Mouse (Mus musculus) kidney, embryonic 15.5 days (tissue): ENCODE data around the gene Stac3. TPM values are rescaled to one million over a fixed set of nuclear protein-coding genes. Genes with fewer than 3 reads are reported as not detected.

Experiments used
- ATAC-seq: fragments of 200-750 bp; cut with Nextera tagmentation; replicated peaks from 2 replicates; pipeline ENCODE4 v1.8.0; 2017; ENCODE audit warnings: moderate TSS enrichment; ENCODE audit not compliant: low FRiP score
- H3K27ac ChIP-seq: fragments of 300-500 bp; sonication (generic); 2 replicates; pipeline ENCODE4 v1.5.1; 2015; ENCODE audit warnings: mild to moderate bottlenecking, inconsistent platforms
- H3K27me3 ChIP-seq: fragments of 300-500 bp; sonication (generic); 2 replicates; pipeline ENCODE4 v1.6.1; 2015; ENCODE audit warnings: inconsistent platforms
- H3K36me3 ChIP-seq: fragments of 300-500 bp; sonication (generic); 2 replicates; pipeline ENCODE4 v1.6.1; 2015; ENCODE audit warnings: inconsistent platforms
- H3K4me1 ChIP-seq: fragments of 300-500 bp; sonication (generic); 2 replicates; pipeline ENCODE4 v1.6.1; 2015; ENCODE audit warnings: inconsistent platforms
- H3K4me2 ChIP-seq: fragments of 300-500 bp; sonication (generic); 2 replicates; pipeline ENCODE4 v1.6.1; 2015; ENCODE audit warnings: moderate library complexity, mild to moderate bottlenecking, inconsistent platforms
- H3K4me3 ChIP-seq: fragments of 300-500 bp; sonication (generic); replicated peaks from 2 replicates; pipeline ENCODE4 v1.5.1; 2015; ENCODE audit warnings: mild to moderate bottlenecking, inconsistent platforms
- H3K9ac ChIP-seq: fragments of 300-500 bp; sonication (generic); 2 replicates; pipeline ENCODE4 v1.6.1; 2015; ENCODE audit warnings: mild to moderate bottlenecking, inconsistent platforms
- H3K9me3 ChIP-seq: fragments of 300-500 bp; sonication (generic); replicated peaks from 2 replicates; pipeline ENCODE4 v1.6.1; 2016; ENCODE audit warnings: inconsistent platforms
- WGBS: fragments of 180-500 bp; shearing (Covaris S2); methylation state at CpG from one replicate; pipeline ENCODE4 v1.1.7; 2015; ENCODE audit warnings: mixed read lengths; 5-methylcytosine and 5-hydroxymethylcytosine counted together
- polyA plus RNA-seq: library from polyadenylated mRNA; unstranded; fragments of >200 nt; fragmentation: Nextera tagmentation; extraction: Ambion mirVana; gene quantifications from 2 replicates; pipeline ENCODE4 v1.2.1, GENCODE M21; 2015

Stac3 gene
- polyA plus RNA-seq: 2.4 and 4.2 TPM in 2 replicates

DNA sequence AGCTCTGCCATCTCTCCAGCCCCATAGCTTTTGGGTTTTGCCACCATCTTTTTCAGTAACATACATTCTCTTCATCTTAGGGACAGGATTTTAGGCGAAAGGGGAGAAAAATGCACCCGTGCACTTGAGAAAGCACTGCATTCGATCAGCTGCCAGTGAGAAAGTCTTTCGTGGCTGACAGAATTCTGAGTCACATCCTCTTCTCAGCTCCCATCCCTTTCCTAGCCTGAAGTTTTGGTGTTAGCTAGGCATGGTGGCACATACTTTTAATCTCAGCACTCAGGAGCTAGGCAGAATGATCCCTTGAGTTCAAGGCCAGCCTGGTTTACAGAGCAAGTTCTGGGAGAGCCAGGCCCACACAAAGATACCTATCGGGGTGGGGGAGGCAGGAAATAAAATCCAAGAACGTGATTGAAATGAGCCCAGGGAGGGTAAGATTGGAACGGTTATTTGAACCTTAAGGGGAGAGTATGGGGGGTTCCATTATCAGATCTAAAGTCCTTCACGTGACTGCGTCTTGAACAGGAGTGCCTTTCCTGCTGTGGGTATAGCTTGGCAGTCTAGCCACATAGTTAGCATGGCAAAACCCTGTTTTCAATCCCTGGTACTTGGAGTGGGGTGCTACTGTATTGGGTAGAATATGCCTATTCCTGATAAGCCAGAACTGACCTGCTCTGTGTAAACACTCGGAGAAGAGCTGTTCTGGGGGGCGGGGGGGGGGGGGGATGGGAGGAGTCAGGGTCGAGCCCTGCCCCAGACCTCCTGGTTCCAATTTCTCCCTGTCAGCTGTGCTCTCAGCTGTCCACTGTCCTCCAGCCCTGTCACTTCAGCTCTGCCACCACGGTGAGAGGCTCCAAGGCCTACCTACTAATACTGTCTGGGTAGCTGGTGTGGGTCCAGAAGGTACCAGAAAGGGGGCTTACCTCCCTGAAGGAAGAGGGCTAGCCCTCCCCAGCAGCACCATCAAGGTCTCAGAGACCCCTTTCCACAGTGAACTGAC lies at the start of gene Stac3:
Gene Stac3, plus strand, starts transcription at position 793 of the 1,000 bp plus-strand sequence.
- H3K36me3 ChIP-seq: peaks cover 48% of the 10 kb centered on the region
- 61% methylated on average over 12 of the region's 13 CpGs for WGBS
- ATAC-seq: no peak
- H3K9ac ChIP-seq: no peak within 1 kb of the TSS
- no peak within 1 kb of the TSS for H3K4me3 ChIP-seq
- no peaks in the 10 kb centered on the region for H3K27me3 ChIP-seq
- H3K4me2 ChIP-seq: no peak within 1 kb of the TSS
- H3K27ac ChIP-seq: no peak within 1 kb of the TSS
- H3K9me3 ChIP-seq: no peaks in the 10 kb centered on the region
- H3K4me1 ChIP-seq: no peaks in the 10 kb centered on the region

DNA sequence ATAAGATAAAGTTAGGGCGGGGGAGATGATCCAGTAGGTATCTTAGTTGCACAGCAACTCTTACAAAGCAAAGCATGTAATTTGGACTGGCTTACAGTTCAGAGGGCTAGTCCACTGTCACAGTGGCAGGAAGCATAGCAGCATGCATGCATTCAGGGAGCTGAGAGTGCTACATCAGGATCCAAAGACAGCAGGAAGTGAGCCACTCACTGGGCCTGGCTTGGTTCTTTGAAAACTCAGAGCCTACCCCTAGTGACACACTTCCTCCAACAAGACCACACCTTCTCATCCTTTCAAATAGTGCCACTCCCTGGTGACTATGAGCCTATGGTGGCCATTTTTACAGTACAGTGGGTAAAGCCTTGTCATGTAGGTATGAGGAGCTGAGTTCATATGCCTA lies 47.8 kb upstream of the Stac3 start:
- H3K9me3 ChIP-seq: no peaks in the 10 kb centered on the region
- peaks cover 75% of the 10 kb centered on the region for H3K36me3 ChIP-seq

DNA sequence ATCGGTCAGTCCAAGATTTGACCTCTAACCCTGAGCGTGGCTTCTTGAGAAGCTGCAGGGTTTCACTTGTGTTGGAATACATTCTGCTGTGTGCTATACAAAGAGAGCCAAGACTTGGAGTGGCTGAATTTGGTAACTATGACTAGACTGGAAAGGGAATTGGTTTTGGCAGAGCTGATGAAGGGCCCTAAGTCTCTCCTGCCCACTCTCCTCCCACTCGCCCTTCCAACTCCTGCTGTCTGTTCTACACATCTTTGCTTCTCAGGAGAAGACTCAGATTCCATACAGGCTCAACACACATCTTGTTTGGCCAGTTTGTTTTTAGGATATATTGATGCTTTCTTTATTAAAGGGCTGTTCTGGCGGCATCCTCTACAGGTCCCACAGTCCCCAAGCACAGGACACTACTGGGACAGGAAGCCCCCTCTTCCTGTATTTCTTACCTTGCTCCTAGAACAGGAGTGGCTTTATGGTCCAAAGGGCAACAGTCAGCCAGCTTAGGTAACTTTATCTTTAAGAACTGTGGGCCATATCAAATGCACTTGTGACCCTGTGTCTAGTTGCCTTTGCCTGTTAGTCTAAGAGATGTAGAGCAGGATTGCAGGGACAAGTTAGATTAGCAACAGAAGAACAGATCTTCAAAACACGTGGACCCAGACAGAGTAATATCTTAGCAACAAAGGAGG lies 38.9 kb upstream of the Stac3 start:
- no peaks in the 10 kb centered on the region for H3K9me3 ChIP-seq
- H3K27ac ChIP-seq: no peak overlapping the region
- H3K36me3 ChIP-seq: peaks cover 93% of the 10 kb centered on the region
- no peak overlapping the region for H3K9ac ChIP-seq
- no peak overlapping the region for H3K4me2 ChIP-seq
- ATAC-seq: no peak
- no peaks in the 10 kb centered on the region for H3K4me1 ChIP-seq
- no peaks in the 10 kb centered on the region for H3K27me3 ChIP-seq
- 84% methylated on average over 5 of the region's 5 CpGs for WGBS
- no peak overlapping the region for H3K4me3 ChIP-seq

More for the DNA sequence above, 47.8 kb upstream of the Stac3 start:
- Histone ChIP-seq H3K9ac (no peak overlapping the region), H3K4me2 (no peak overlapping the region), H3K4me3 (no peak overlapping the region), H3K27ac (no peak overlapping the region), H3K4me1 (no peaks in the 10 kb centered on the region), H3K27me3 (no peaks in the 10 kb centered on the region)
- 91% methylated on average over 1 of the region's 1 CpGs for WGBS
- ATAC-seq: no peak

DNA sequence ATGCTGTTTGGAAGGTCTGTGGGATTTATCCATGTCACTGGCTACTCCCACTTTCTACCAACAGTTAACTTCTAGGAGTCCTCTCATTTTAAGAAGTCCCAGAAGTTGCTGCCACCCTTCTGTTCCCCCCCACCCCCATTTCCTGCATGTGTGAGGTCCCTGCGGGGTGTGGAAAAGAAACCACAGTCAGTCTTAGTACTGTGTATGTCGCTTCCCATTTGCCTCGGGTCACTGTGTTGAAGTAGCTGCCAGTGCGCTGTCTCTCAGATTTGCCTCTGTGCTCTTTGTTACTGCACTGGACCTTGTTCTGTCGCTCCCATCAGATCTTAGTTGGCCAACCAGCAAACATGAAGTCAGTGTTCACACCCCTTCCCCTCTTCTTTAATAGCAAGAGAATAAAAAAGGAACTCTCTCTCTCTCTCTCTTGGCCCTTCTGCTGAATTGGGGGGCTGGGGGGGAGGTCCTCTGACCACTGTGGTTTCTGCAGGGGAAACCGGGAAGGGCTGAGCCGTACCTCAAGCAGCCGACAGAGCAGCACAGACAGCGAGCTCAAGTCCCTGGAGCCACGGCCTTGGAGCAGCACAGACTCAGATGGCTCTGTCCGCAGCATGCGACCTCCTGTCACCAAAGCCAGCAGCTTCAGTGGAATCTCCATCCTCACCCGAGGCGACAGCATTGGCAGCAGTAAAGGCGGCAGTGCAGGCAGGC lies 30.1 kb upstream of the Stac3 start:
- Histone ChIP-seq H3K4me1 (peaks cover 14% of the 10 kb centered on the region; the same call in 1 of the 2 replicates), H3K27me3 (no peaks in the 10 kb centered on the region), H3K4me2 (no peak overlapping the region), H3K4me3 (no peak overlapping the region), H3K36me3 (peaks cover 61% of the 10 kb centered on the region), H3K27ac (no peak overlapping the region; the same call in 1 of the 2 replicates), H3K9me3 (no peaks in the 10 kb centered on the region), H3K9ac (no peak overlapping the region)
- ATAC-seq: no peak
- WGBS: 57% methylated on average over 15 of the region's 15 CpGs

DNA sequence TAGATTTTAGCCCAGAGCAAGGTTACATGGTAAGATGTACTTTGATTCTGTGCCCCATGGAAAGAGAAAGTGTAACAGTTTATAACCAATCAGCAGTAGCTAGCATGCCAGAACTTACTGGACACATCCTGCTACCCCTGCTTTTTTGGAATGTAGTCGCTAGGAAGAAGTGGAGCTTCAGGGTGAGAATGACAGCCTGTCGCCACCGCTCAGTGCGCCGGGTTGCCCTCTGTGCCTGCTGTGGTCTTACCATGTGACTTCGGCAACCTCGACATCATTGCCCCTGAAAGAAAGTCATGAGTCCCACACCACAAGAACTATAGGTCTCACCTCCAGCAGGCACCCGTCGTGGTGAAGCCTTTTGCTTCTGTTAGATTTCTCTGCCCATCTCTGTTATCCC lies 28.8 kb upstream of the Stac3 start:
- WGBS: 90% methylated on average over 9 of the region's 9 CpGs
- Histone ChIP-seq H3K4me2 (no peak overlapping the region), H3K9ac (no peak overlapping the region), H3K36me3 (peaks cover 66% of the 10 kb centered on the region), H3K4me3 (no peak overlapping the region), H3K27me3 (no peaks in the 10 kb centered on the region), H3K9me3 (no peaks in the 10 kb centered on the region), H3K27ac (no peak overlapping the region), H3K4me1 (peaks cover 27% of the 10 kb centered on the region)
- no peak for ATAC-seq

DNA sequence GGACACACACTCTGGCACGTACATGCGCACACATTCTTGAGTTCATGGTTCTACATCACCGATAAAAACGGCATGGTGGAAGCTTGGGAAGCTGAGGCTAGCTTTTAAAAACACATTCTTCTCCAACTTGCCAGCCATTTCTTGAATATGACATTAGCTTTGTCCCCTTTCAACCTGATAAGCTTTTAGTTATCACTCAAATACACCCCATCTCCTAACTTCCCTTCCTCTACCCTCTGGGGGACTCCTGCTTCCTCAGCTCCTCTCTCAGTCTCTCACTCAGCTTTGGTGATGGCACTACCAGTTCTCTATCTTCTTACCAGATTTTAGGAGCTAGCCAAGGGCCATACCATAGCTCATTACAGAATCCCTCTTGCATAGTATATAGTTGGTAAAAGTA lies 26.3 kb upstream of the Stac3 start:
- no peak overlapping the region for H3K27ac ChIP-seq
- H3K9me3 ChIP-seq: no peaks in the 10 kb centered on the region
- no peak overlapping the region for H3K4me3 ChIP-seq
- no peak overlapping the region for H3K9ac ChIP-seq
- no peak for ATAC-seq
- peaks cover 65% of the 10 kb centered on the region for H3K36me3 ChIP-seq
- no peaks in the 10 kb centered on the region for H3K27me3 ChIP-seq
- no peak overlapping the region for H3K4me2 ChIP-seq
- H3K4me1 ChIP-seq: peaks cover 33% of the 10 kb centered on the region
- 94% methylated on average over 4 of the region's 4 CpGs for WGBS

DNA sequence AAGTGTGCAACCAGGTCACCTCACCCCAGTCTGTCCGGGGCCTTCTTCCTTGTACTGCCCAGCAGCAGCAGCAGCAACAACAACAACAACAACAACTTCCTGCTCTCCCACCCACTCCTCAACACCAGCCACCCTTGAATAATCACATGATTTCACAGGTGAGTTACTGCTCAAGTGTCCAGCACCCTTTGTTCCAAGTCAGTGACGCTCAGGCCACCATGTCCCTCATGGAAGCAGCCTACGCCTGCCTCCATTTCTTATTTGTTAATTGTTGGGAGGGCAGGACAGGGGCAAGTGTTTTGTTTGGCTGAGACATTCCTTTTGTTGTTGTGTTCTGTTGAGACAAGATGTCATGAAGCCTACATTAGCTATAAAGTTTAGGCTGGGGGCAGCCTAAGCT lies 24.9 kb upstream of the Stac3 start:
- Histone ChIP-seq H3K4me3 (no peak overlapping the region), H3K9ac (no peak overlapping the region), H3K27ac (peak overlapping the region; percentile 67), H3K27me3 (no peaks in the 10 kb centered on the region), H3K4me1 (peaks cover 31% of the 10 kb centered on the region), H3K36me3 (peaks cover 72% of the 10 kb centered on the region), H3K4me2 (no peak overlapping the region), H3K9me3 (no peaks in the 10 kb centered on the region)
- WGBS: 41% methylated on average over 3 of the region's 3 CpGs
- ATAC-seq: peak; percentile 63

DNA sequence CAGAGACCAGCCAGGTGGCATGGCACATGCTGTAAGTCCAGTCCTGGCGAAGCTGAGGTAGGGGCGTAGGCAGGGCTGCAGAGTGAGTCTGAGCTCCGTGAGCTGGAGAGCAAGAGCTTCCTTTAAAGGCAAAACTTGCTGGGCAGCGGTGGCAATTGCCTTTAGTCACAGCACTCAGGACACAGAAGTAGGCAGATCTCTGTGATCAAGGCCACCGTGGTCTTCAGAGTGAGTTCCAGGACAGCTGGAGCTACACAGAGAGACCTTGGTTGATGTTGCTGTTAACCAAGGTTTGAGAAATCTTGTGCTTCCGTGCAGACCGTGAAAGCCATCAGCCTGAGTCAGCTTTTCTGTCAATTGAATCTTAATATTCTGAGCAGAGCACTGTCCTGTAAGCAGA lies 24.2 kb upstream of the Stac3 start:
- H3K27ac ChIP-seq: peak overlapping the region; percentile 67
- H3K4me2 ChIP-seq: no peak overlapping the region
- no peak for ATAC-seq
- H3K4me1 ChIP-seq: peaks cover 26% of the 10 kb centered on the region
- H3K9me3 ChIP-seq: no peaks in the 10 kb centered on the region
- H3K9ac ChIP-seq: no peak overlapping the region
- peaks cover 72% of the 10 kb centered on the region for H3K36me3 ChIP-seq
- H3K27me3 ChIP-seq: no peaks in the 10 kb centered on the region
- WGBS: 64% methylated on average over 7 of the region's 7 CpGs
- H3K4me3 ChIP-seq: no peak overlapping the region

DNA sequence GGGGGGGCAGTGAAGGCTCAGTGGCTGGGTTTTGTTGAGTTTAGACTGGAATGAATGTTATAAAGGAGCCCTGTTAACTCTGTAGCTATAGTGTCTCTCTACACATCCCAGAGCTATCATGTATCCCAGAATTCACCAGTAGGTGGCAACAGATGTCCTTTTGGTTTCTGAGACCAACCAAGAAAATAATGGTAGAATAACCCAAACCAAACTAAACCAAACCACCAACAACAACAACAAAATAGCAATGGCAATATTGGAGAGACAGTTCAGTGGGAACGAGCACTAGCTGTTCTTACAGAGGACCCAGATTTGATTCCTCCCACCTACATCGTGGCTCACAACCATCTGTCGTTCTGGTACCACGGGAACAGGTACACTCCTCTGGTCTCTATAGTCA lies 22.4 kb upstream of the Stac3 start:
- Histone ChIP-seq H3K9ac (no peak overlapping the region), H3K27me3 (no peaks in the 10 kb centered on the region), H3K36me3 (peaks cover 72% of the 10 kb centered on the region), H3K4me2 (no peak overlapping the region), H3K4me1 (peaks cover 26% of the 10 kb centered on the region), H3K9me3 (no peaks in the 10 kb centered on the region), H3K4me3 (no peak overlapping the region), H3K27ac (no peak overlapping the region)
- WGBS: 91% methylated on average over 4 of the region's 4 CpGs
- no peak for ATAC-seq

DNA sequence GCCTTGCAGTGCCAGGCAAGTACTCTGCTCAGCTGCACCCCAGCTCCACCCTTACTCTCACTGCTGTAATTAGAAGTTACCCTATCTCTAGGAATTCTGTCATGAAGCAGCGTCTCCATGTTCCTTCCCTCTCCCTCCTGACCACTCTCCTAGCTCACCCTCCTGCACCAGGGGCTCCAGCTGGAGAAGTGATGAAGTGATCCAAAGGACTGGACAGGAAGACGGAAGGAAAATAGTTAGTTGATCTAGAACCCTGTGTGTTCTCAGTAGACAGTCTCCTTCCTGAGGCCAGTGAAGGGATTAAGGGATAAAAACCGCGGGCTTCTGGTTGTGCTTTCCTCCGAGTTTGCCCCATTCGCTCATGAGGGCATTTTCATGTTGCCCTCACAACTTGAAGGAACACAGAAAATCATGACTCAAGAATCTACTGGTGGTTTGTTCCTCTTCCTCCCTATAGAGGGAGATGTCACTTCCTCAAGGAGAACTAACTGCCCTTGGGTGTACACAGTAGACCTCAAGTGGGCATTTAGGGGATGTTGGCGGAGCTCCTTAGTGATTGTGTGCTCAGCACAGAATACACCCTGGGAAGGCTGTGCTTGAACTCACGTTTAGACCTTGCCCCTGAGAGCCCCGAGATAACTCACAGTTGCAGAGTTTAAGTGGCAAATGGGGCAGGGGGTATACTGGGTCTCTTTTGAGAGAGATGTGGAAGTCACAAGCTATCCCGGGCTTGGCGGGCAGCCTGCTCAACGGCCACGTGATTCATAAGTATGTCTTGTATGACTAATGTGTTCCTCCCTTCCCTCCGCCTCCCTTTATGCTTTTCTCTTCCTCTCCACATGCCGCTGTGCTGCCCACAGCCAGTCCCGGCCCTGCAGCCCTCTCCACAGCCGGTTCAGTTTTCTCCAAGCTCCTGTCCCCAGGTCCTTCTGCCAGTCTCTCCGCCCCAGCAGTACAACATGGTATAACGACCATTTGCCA lies 20.4 kb upstream of the Stac3 start:
- 79% methylated on average over 19 of the region's 19 CpGs for WGBS
- peaks cover 77% of the 10 kb centered on the region for H3K36me3 ChIP-seq
- no peak overlapping the region for H3K4me3 ChIP-seq
- H3K9me3 ChIP-seq: no peaks in the 10 kb centered on the region
- peaks cover 22% of the 10 kb centered on the region for H3K4me1 ChIP-seq
- H3K9ac ChIP-seq: no peak overlapping the region
- ATAC-seq: no peak
- H3K27me3 ChIP-seq: no peaks in the 10 kb centered on the region
- H3K4me2 ChIP-seq: no peak overlapping the region
- no peak overlapping the region for H3K27ac ChIP-seq

DNA sequence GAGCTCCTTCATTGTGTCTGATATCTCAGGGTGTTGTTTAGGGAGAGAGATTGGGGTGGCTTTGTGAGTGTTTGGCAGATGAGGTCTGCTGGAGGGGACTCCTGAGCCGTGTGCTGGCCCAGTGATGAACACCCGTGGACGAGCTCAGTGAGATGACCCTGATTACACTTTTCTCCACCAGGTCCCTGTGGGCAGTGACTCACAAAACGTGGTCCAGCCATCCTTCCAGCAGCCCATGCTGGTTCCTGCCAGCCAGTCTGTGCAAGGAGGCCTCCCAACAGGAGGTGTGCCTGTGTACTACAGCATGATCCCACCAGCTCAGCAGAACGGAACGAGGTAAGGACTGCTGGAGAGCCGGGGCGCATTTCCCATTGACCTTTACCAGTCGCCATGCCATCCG lies 16.3 kb upstream of the Stac3 start:
- no peak for ATAC-seq

More for the DNA sequence above, 16.3 kb upstream of the Stac3 start:
- Histone ChIP-seq H3K27me3 (no peaks in the 10 kb centered on the region), H3K9ac (no peak overlapping the region), H3K4me1 (peaks cover 3% of the 10 kb centered on the region; the same call in 1 of the 2 replicates), H3K36me3 (peaks cover 80% of the 10 kb centered on the region), H3K9me3 (no peaks in the 10 kb centered on the region), H3K4me3 (no peak overlapping the region), H3K27ac (no peak overlapping the region), H3K4me2 (no peak overlapping the region)
- 82% methylated on average over 10 of the region's 10 CpGs for WGBS
